Mouse (Mus musculus) midbrain, embryonic 14.5 days (tissue): ENCODE results near the gene Ifi27. TPM values are rescaled to one million over a fixed set of nuclear protein-coding genes. Genes with fewer than 3 reads are reported as not detected.
"Not testable (repeated sequence)": the region's sequence is repeated elsewhere in the genome, so short reads cannot be mapped to it uniquely, and the experiment has no call there.

Experiments
- ATAC-seq: fragments of 200-750 bp; cut with Nextera tagmentation; 2 replicates; pipeline ENCODE4 v1.8.0; 2017; ENCODE audit warnings: moderate number of reproducible peaks, moderate library complexity; ENCODE audit not compliant: low FRiP score, low TSS enrichment
- DNase-seq: peaks from one replicate; pipeline ENCODE4 v3.0.0-alpha.2; 2015
- H3K27ac ChIP-seq: fragments of 300-500 bp; sonication (generic); replicated peaks from 2 replicates; pipeline ENCODE4 v1.5.1; 2014; ENCODE audit warnings: mild to moderate bottlenecking, low read depth, low read length, moderate library complexity
- H3K27me3 ChIP-seq: fragments of 300-500 bp; sonication (generic); 2 replicates; pipeline ENCODE4 v1.6.1; 2014; ENCODE audit warnings: low read length, control low read depth, mixed read lengths; ENCODE audit not compliant: control insufficient read depth, insufficient read depth
- H3K36me3 ChIP-seq: fragments of 300-500 bp; sonication (generic); 2 replicates; pipeline ENCODE4 v1.6.1; 2014; ENCODE audit warnings: low read length, control low read depth; ENCODE audit not compliant: control insufficient read depth, insufficient read depth
- H3K4me1 ChIP-seq: fragments of 300-500 bp; sonication (generic); 2 replicates; pipeline ENCODE4 v1.6.1; 2014; ENCODE audit warnings: mild to moderate bottlenecking, antibody characterized with exemption, low read length, control low read depth; ENCODE audit not compliant: control insufficient read depth, insufficient read depth
- H3K4me2 ChIP-seq: fragments of 300-500 bp; sonication (generic); 2 replicates; pipeline ENCODE4 v1.6.1; 2014; ENCODE audit warnings: mild to moderate bottlenecking, low read length, moderate library complexity
- H3K4me3 ChIP-seq: fragments of 300-500 bp; sonication (generic); replicated peaks from 2 replicates; pipeline ENCODE4 v1.5.1; 2014; ENCODE audit warnings: low read depth, low read length
- H3K9ac ChIP-seq: fragments of 300-500 bp; sonication (generic); replicated peaks from 2 replicates; pipeline ENCODE4 v1.6.1; 2014; ENCODE audit warnings: mild to moderate bottlenecking, low read length, moderate library complexity
- H3K9me3 ChIP-seq: fragments of 300-500 bp; sonication (generic); 2 replicates; pipeline ENCODE4 v1.6.1; 2016; ENCODE audit warnings: low read length, control low read depth, mixed read lengths; ENCODE audit not compliant: control insufficient read depth
- WGBS: fragments of 180-500 bp; shearing (Covaris S2); extraction: QIAGEN DNeasy Blood & Tissue Kit; methylation state at CpG from one replicate; pipeline ENCODE4 v1.1.7; 2014; 5-methylcytosine and 5-hydroxymethylcytosine counted together
- polyA plus RNA-seq: library from polyadenylated mRNA; unstranded; fragments of >200 nt; fragmentation: Nextera tagmentation; extraction: Ambion mirVana; gene quantifications from 2 replicates; pipeline ENCODE4 v1.2.1, GENCODE M21; 2014

Gene Ifi27
- polyA plus RNA-seq, 1 experiment from 2014 or later: 9.4 TPM

- Histone ChIP-seq H3K4me3 (no peak overlapping the region), H3K36me3 (no peaks in the 10 kb centered on the region), H3K4me2 (no peak overlapping the region), H3K27ac (no peak overlapping the region), H3K9me3 (no peaks in the 10 kb centered on the region), H3K4me1 (no peaks in the 10 kb centered on the region), H3K27me3 (no peaks in the 10 kb centered on the region), H3K9ac (no peak overlapping the region)
- 96% methylated on average over 1 of the region's 1 CpGs for WGBS
- DNase-seq (no peak), ATAC-seq (no peak)
Observed at GRCm38 (mm10) chr12:103437601-103438000, 3.6 kb downstream of the Ifi27 start.

GRCm38 (mm10) chr12:103443524-103443923 lies 9.5 kb downstream of the Ifi27 start, which contains the start of gene Ifi27l2a:
Gene Ifi27l2a (minus strand): TSS chr12:103443680.
- H3K36me3 ChIP-seq: no peaks in the 10 kb centered on the region
- ATAC-seq (no peak), DNase-seq (no peak)
- no peak within 1 kb of the TSS for H3K4me2 ChIP-seq
- no peaks in the 10 kb centered on the region for H3K9me3 ChIP-seq
- H3K4me1 ChIP-seq: no peaks in the 10 kb centered on the region
- H3K27me3 ChIP-seq: no peaks in the 10 kb centered on the region
- 66% methylated on average over 3 of the region's 3 CpGs for WGBS
- no peak within 1 kb of the TSS for H3K4me3 ChIP-seq
- H3K27ac ChIP-seq: no peak within 1 kb of the TSS
- no peak within 1 kb of the TSS for H3K9ac ChIP-seq

- not testable (repeated sequence) for H3K36me3 ChIP-seq, H3K9me3 ChIP-seq, H3K4me1 ChIP-seq, H3K9ac ChIP-seq, DNase-seq, H3K27ac ChIP-seq, H3K4me2 ChIP-seq, H3K4me3 ChIP-seq, H3K27me3 ChIP-seq, ATAC-seq
- 45% methylated on average over 6 of the region's 7 CpGs for WGBS
Observed at GRCm38 (mm10) chr12:103444261-103444660, 10.2 kb downstream of the Ifi27 start.

GRCm38 (mm10) chr12:103445060-103445459 lies 11.0 kb downstream of the Ifi27 start:
- DNase-seq (no peak), ATAC-seq (no peak)
- Histone ChIP-seq H3K27me3 (no peaks in the 10 kb centered on the region), H3K4me2 (no peak overlapping the region), H3K27ac (no peak overlapping the region), H3K9me3 (no peaks in the 10 kb centered on the region), H3K4me3 (no peak overlapping the region), H3K36me3 (no peaks in the 10 kb centered on the region), H3K9ac (no peak overlapping the region), H3K4me1 (no peaks in the 10 kb centered on the region)
- 68% methylated on average over 3 of the region's 3 CpGs for WGBS

- H3K4me1 ChIP-seq: no peaks in the 10 kb centered on the region
- H3K36me3 ChIP-seq: no peaks in the 10 kb centered on the region
- DNase-seq (no peak), ATAC-seq (no peak)
- no peak overlapping the region for H3K4me2 ChIP-seq
- H3K27me3 ChIP-seq: no peaks in the 10 kb centered on the region
- no peak overlapping the region for H3K9ac ChIP-seq
- no peak overlapping the region for H3K4me3 ChIP-seq
- H3K9me3 ChIP-seq: no peaks in the 10 kb centered on the region
- H3K27ac ChIP-seq: no peak overlapping the region
Observed at GRCm38 (mm10) chr12:103453361-103453760, 19.4 kb downstream of the Ifi27 start.

- H3K4me3 ChIP-seq, H3K4me1 ChIP-seq, H3K36me3 ChIP-seq, H3K9me3 ChIP-seq, H3K27me3 ChIP-seq, H3K4me2 ChIP-seq, DNase-seq, H3K9ac ChIP-seq, H3K27ac ChIP-seq, ATAC-seq: not testable (repeated sequence)
- no CpG with 5 or more reads among the region's 1 CpGs for WGBS
Observed at GRCm38 (mm10) chr12:103456727-103457126, 22.7 kb downstream of the Ifi27 start.

GRCm38 (mm10) chr12:103457140-103457539 lies 23.1 kb downstream of the Ifi27 start, which contains the start of gene Ifi27l2b:
Gene Ifi27l2b (minus strand): TSS chr12:103457223.
- DNase-seq (no peak), ATAC-seq (no peak)
- H3K36me3 ChIP-seq: no peaks in the 10 kb centered on the region
- H3K4me2 ChIP-seq: no peak within 1 kb of the TSS
- H3K4me3 ChIP-seq: no peak within 1 kb of the TSS
- H3K27me3 ChIP-seq: no peaks in the 10 kb centered on the region
- no peak within 1 kb of the TSS for H3K27ac ChIP-seq
- no peaks in the 10 kb centered on the region for H3K9me3 ChIP-seq
- no peaks in the 10 kb centered on the region for H3K4me1 ChIP-seq
- WGBS: 79% methylated on average over 3 of the region's 3 CpGs
- H3K9ac ChIP-seq: no peak within 1 kb of the TSS

GRCm38 (mm10) chr12:103474481-103474880 lies 40.5 kb downstream of the Ifi27 start:
- no peak for ATAC-seq
- Histone ChIP-seq H3K27ac (no peak overlapping the region), H3K27me3 (no peaks in the 10 kb centered on the region), H3K9ac (no peak overlapping the region), H3K4me3 (no peak overlapping the region), H3K9me3 (no peaks in the 10 kb centered on the region), H3K4me2 (no peak overlapping the region), H3K36me3 (no peaks in the 10 kb centered on the region), H3K4me1 (no peaks in the 10 kb centered on the region)
- 57% methylated on average over 2 of the region's 2 CpGs for WGBS
- no peak for DNase-seq

GRCm38 (mm10) chr12:103476779-103477389 lies 42.9 kb downstream of the Ifi27 start:
- H3K9ac ChIP-seq: no peak overlapping the region
- ATAC-seq (no peak), DNase-seq (no peak)
- H3K4me3 ChIP-seq: no peak overlapping the region
- H3K36me3 ChIP-seq: no peaks in the 10 kb centered on the region
- no peak overlapping the region for H3K4me2 ChIP-seq
- H3K27me3 ChIP-seq: no peaks in the 10 kb centered on the region
- WGBS: 82% methylated on average over 1 of the region's 1 CpGs
- no peaks in the 10 kb centered on the region for H3K4me1 ChIP-seq
- H3K27ac ChIP-seq: no peak overlapping the region
- no peaks in the 10 kb centered on the region for H3K9me3 ChIP-seq
